Mouse (Mus musculus) myocyte (in vitro differentiated cells): ENCODE results near the gene Irx3. TPM values are rescaled to one million over a fixed set of nuclear protein-coding genes. Genes with fewer than 3 reads are reported as not detected.

Source experiments
- H3K27me3 ChIP-seq: one replicate; pipeline ENCODE4 v1.6.1; 2011; ENCODE audit not compliant: control insufficient read depth, insufficient read depth, insufficient read length
- H3K36me3 ChIP-seq: one replicate; pipeline ENCODE4 v1.6.1; 2011; ENCODE audit not compliant: control insufficient read depth, insufficient read depth
- H3K4me2 ChIP-seq: one replicate; pipeline ENCODE4 v1.6.1; 2011; ENCODE audit warnings: low read depth, control low read depth
- H3K4me3 ChIP-seq: one replicate; pipeline ENCODE4 v1.5.1; 2011; ENCODE audit warnings: mild to moderate bottlenecking, control low read depth, moderate library complexity
- H3K79me2 ChIP-seq: one replicate; pipeline ENCODE4 v1.6.1; 2011; ENCODE audit not compliant: control insufficient read depth, insufficient read depth
- H3ac ChIP-seq: one replicate; pipeline ENCODE4 v1.6.1; 2011; ENCODE audit not compliant: control insufficient read depth, insufficient read length
- CEBPB ChIP-seq: IDR thresholded peaks from 2 replicates; pipeline ENCODE4 v1.6.1; 2011; ENCODE audit warnings: mild to moderate bottlenecking, moderate library complexity; ENCODE audit not compliant: poor library complexity, insufficient read depth, severe bottlenecking
- E2F4 ChIP-seq: IDR thresholded peaks from one replicate; pipeline ENCODE4 v1.6.1; 2011; ENCODE audit warnings: mild to moderate bottlenecking, control low read depth, moderate library complexity; ENCODE audit not compliant: insufficient read depth
- MAX ChIP-seq: IDR thresholded peaks from one replicate; pipeline ENCODE4 v1.6.1; 2011; ENCODE audit warnings: low read depth, mild to moderate bottlenecking, control low read depth
- MYOD1 ChIP-seq, 3 experiments: IDR thresholded peaks; one replicate each; pipeline ENCODE4 v1.6.1; 2011; ENCODE audit warnings: control low read depth in 2 of 3, low read depth in 2 of 3, mild to moderate bottlenecking in 2 of 3, moderate library complexity in 1 of 3; ENCODE audit not compliant: insufficient read length in 2 of 3, control insufficient read depth in 1 of 3
- MYOG ChIP-seq, 3 experiments: IDR thresholded peaks; one replicate each; pipeline ENCODE4 v1.6.1; 2011; ENCODE audit warnings: control low read depth in 2 of 3, low read depth in 2 of 3, mild to moderate bottlenecking in 2 of 3; ENCODE audit not compliant: insufficient read length in 2 of 3, control insufficient read depth in 1 of 3, insufficient read depth in 1 of 3
- POLR2A ChIP-seq: IDR thresholded peaks from one replicate; pipeline ENCODE4 v1.6.1; 2011; ENCODE audit warnings: low read depth, mild to moderate bottlenecking, control low read depth, moderate library complexity; ENCODE audit not compliant: insufficient read length
- POLR2AphosphoS2 ChIP-seq: IDR thresholded peaks from one replicate; pipeline ENCODE4 v1.6.1; 2011; ENCODE audit warnings: low read depth, control low read depth; ENCODE audit not compliant: insufficient read length
- REST ChIP-seq: IDR thresholded peaks from one replicate; pipeline ENCODE4 v1.6.1; 2011; ENCODE audit warnings: mild to moderate bottlenecking, control low read depth, moderate library complexity; ENCODE audit not compliant: insufficient read depth, insufficient read length
- SRF ChIP-seq: IDR thresholded peaks from one replicate; pipeline ENCODE4 v1.6.1; 2011; ENCODE audit warnings: low read depth; ENCODE audit not compliant: control insufficient read depth, insufficient read length
- TCF12 ChIP-seq: IDR thresholded peaks from one replicate; pipeline ENCODE4 v1.6.1; 2011; ENCODE audit warnings: mild to moderate bottlenecking, control low read depth; ENCODE audit not compliant: poor library complexity, insufficient read depth, severe bottlenecking
- TCF3 ChIP-seq: IDR thresholded peaks from one replicate; pipeline ENCODE4 v1.6.1; 2011; ENCODE audit warnings: low read depth, control low read depth; ENCODE audit not compliant: insufficient read length
- USF1 ChIP-seq: IDR thresholded peaks from one replicate; pipeline ENCODE4 v1.6.1; 2011; ENCODE audit warnings: low read depth, mild to moderate bottlenecking, control low read depth, moderate library complexity
- polyA plus RNA-seq: library from polyadenylated mRNA; unstranded; fragments of >200 nt; fragmentation: generic; extraction: Trizol; gene quantifications from one replicate; pipeline ENCODE4 v1.2.1, GENCODE M21; 2012; ENCODE audit warnings: missing spikeins

The Irx3 gene
- polyA plus RNA-seq, 1 experiment, result 26.4 TPM

- no peaks in the 10 kb centered on the region for H3K36me3 ChIP-seq
- no peak overlapping the region for H3ac ChIP-seq
- no peak for TF ChIP-seq MYOG (IDR thresholded peaks at IDR 0.05; ENCODE audit: control insufficient read depth in 1 of 3, insufficient read depth in 1 of 3, insufficient read length in 2 of 3, low read depth in 2 of 3)
- TF ChIP-seq MAX, result no peak
- TF ChIP-seq MYOD1 (IDR thresholded peaks at IDR 0.05; ENCODE audit: control insufficient read depth in 1 of 3, insufficient read length in 2 of 3, low read depth in 2 of 3), result no peak
- TF ChIP-seq SRF, result no peak
- no peak for TF ChIP-seq USF1
- no peak for TF ChIP-seq TCF3
- TF ChIP-seq CEBPB, result no peak
- no peak for TF ChIP-seq E2F4
- no peak for TF ChIP-seq POLR2AphosphoS2
- no peak for TF ChIP-seq POLR2A
- TF ChIP-seq TCF12, result no peak
- TF ChIP-seq REST, result no peak
- H3K4me3 ChIP-seq, result no peak overlapping the region
- H3K79me2 ChIP-seq, result no peaks in the 10 kb centered on the region
- no peak overlapping the region for H3K4me2 ChIP-seq
- peaks cover 12% of the 10 kb centered on the region for H3K27me3 ChIP-seq
Measured at GRCm38 (mm10) chr8:91765411-91766034, 36.3 kb downstream of the Irx3 start.

DNA sequence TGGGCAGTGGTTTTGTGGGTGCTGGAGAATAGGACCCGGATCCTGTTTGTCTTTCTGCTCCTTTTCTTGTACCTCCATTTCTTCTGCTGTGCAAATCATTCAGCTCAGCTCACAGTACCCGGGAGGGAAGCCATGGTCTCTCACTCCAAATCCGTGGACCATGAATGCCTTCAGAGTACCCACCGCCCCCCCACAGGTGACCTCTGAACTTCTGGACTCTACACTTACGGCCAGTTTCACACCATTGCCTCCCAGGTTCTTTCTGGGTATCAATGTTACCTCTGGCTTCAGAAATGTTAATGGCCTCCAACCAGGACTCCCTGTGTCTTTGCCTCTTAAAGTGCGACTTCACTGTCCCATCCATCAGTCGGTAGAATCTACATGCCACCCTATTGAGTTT lies 46.3 kb downstream of the Irx3 start:
- TF ChIP-seq CEBPB (no peak), MAX (no peak)
- H3ac ChIP-seq, result no peak overlapping the region
- peaks cover 27% of the 10 kb centered on the region for H3K27me3 ChIP-seq
- no peaks in the 10 kb centered on the region for H3K36me3 ChIP-seq
- H3K79me2 ChIP-seq, result no peaks in the 10 kb centered on the region
- no peak overlapping the region for H3K4me2 ChIP-seq
- H3K4me3 ChIP-seq, result no peak overlapping the region

DNA sequence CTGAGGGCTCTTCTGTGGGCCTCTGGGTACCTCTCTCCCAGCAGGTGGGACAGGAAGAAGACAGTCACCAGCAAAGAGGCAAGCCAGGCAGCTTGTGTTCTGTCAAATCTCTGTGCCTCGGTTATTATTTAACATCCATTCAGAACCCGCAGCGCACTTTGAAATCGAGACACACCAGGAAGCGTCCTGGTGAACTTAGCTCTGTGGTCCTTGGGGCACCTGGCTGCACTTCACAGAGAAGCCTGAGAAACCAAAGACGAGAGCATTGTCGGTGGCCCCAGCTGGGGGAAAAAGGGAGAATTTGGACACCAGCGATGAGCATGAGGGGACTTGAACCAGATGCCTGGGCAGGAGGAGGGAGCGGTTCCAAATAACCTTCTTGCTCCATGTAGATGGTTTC lies 46.8 kb downstream of the Irx3 start:
- peaks cover 22% of the 10 kb centered on the region for H3K27me3 ChIP-seq
- H3K36me3 ChIP-seq, result no peaks in the 10 kb centered on the region
- no peak overlapping the region for H3ac ChIP-seq
- H3K79me2 ChIP-seq, result no peaks in the 10 kb centered on the region
- H3K4me3 ChIP-seq, result no peak overlapping the region
- H3K4me2 ChIP-seq, result no peak overlapping the region
- TF ChIP-seq MAX (no peak), POLR2AphosphoS2 (no peak), TCF3 (no peak), MYOD1 (IDR thresholded peaks at IDR 0.05; ENCODE audit: control insufficient read depth in 1 of 3, insufficient read length in 2 of 3, low read depth in 2 of 3) (no peak), SRF (no peak), REST (no peak), TCF12 (no peak), E2F4 (no peak), USF1 (no peak), CEBPB (no peak), MYOG (IDR thresholded peaks at IDR 0.05; ENCODE audit: control insufficient read depth in 1 of 3, insufficient read depth in 1 of 3, insufficient read length in 2 of 3, low read depth in 2 of 3) (no peak), POLR2A (no peak)

GRCm38 (mm10) chr8:91750794-91751125 lies 51.1 kb downstream of the Irx3 start:
- no peak overlapping the region for H3ac ChIP-seq
- TF ChIP-seq MYOG (IDR thresholded peaks at IDR 0.05; ENCODE audit: control insufficient read depth in 1 of 3, insufficient read depth in 1 of 3, insufficient read length in 2 of 3, low read depth in 2 of 3), result no peak
- no peak for TF ChIP-seq TCF12
- no peak overlapping the region for H3K4me2 ChIP-seq
- H3K27me3 ChIP-seq, result peaks cover 8% of the 10 kb centered on the region
- no peak overlapping the region for H3K4me3 ChIP-seq
- no peaks in the 10 kb centered on the region for H3K79me2 ChIP-seq
- no peaks in the 10 kb centered on the region for H3K36me3 ChIP-seq

GRCm38 (mm10) chr8:91750096-91750793 lies 51.6 kb downstream of the Irx3 start:
- H3K79me2 ChIP-seq, result no peaks in the 10 kb centered on the region
- H3ac ChIP-seq, result no peak overlapping the region
- no peak overlapping the region for H3K4me3 ChIP-seq
- H3K27me3 ChIP-seq, result peaks cover 3% of the 10 kb centered on the region
- TF ChIP-seq E2F4, result no peak
- TF ChIP-seq POLR2AphosphoS2, result no peak
- TF ChIP-seq REST, result no peak
- TF ChIP-seq CEBPB, result no peak
- no peak for TF ChIP-seq TCF3
- TF ChIP-seq TCF12, result no peak
- no peak for TF ChIP-seq POLR2A
- no peak for TF ChIP-seq SRF
- TF ChIP-seq MYOG (IDR thresholded peaks at IDR 0.05; ENCODE audit: control insufficient read depth in 1 of 3, insufficient read depth in 1 of 3, insufficient read length in 2 of 3, low read depth in 2 of 3), result no peak
- TF ChIP-seq MAX, result no peak
- TF ChIP-seq MYOD1 (IDR thresholded peaks at IDR 0.05; ENCODE audit: control insufficient read depth in 1 of 3, insufficient read length in 2 of 3, low read depth in 2 of 3), result no peak
- TF ChIP-seq USF1, result no peak
- no peaks in the 10 kb centered on the region for H3K36me3 ChIP-seq
- no peak overlapping the region for H3K4me2 ChIP-seq
